Mouse (Mus musculus) small intestine, adult 2 months (tissue): ENCODE results near the gene Qsox1. TPM values are rescaled to one million over a fixed set of nuclear protein-coding genes. Genes with fewer than 3 reads are reported as not detected.

Experiments
- H3K27ac ChIP-seq: fragments of 200-500 bp; 2 replicates; pipeline ENCODE4 v1.5.1; 2012; ENCODE audit warnings: low read depth, low read length, control low read depth, inconsistent platforms; ENCODE audit not compliant: insufficient read depth
- H3K27me3 ChIP-seq: fragments of 200-500 bp; 2 replicates; pipeline ENCODE4 v1.6.1; 2012; ENCODE audit warnings: mild to moderate bottlenecking, moderate library complexity, low read length, inconsistent platforms; ENCODE audit not compliant: control insufficient read depth, insufficient read depth
- H3K36me3 ChIP-seq: fragments of 200-500 bp; 2 replicates; pipeline ENCODE4 v1.6.1; 2012; ENCODE audit warnings: mild to moderate bottlenecking, low read length, control low read depth, inconsistent platforms; ENCODE audit not compliant: control insufficient read depth, insufficient read depth
- H3K4me1 ChIP-seq: fragments of 200-500 bp; 2 replicates; pipeline ENCODE4 v1.6.1; 2012; ENCODE audit warnings: low read length, inconsistent platforms, mixed read lengths; ENCODE audit not compliant: control insufficient read depth, insufficient read depth, insufficient read length
- H3K4me3 ChIP-seq: fragments of 200-500 bp; 2 replicates; pipeline ENCODE4 v1.5.1; 2012; ENCODE audit warnings: low read depth, mild to moderate bottlenecking, control low read depth, inconsistent platforms, low read length, moderate library complexity
- CTCF ChIP-seq: fragments of 200-500 bp; IDR thresholded peaks from 2 replicates; pipeline ENCODE4 v1.5.1; 2012; ENCODE audit warnings: low read depth, mild to moderate bottlenecking, control low read depth, inconsistent platforms, low read length, moderate library complexity, mixed read lengths; ENCODE audit not compliant: insufficient replicate concordance, insufficient read length; ENCODE audit errors: extremely low read depth
- POLR2A ChIP-seq: fragments of 200-500 bp; IDR thresholded peaks from 2 replicates; pipeline ENCODE4 v1.6.1; 2012; ENCODE audit warnings: low read depth, mild to moderate bottlenecking, control low read depth, inconsistent platforms, low read length, moderate library complexity
- WGBS: fragments of 180-500 bp; shearing (Covaris S2); methylation state at CpG from one replicate; pipeline ENCODE4 v1.1.7; 2018; 5-methylcytosine and 5-hydroxymethylcytosine counted together
- polyA plus RNA-seq: library from polyadenylated mRNA; depleted of rRNA; stranded (reverse); fragments of >200 nt; gene quantifications from 2 replicates; pipeline ENCODE4 v1.2.3, GENCODE M21; 2012; rRNA removed

Qsox1 gene
- polyA plus RNA-seq, 1 experiment: 77.8 TPM

DNA sequence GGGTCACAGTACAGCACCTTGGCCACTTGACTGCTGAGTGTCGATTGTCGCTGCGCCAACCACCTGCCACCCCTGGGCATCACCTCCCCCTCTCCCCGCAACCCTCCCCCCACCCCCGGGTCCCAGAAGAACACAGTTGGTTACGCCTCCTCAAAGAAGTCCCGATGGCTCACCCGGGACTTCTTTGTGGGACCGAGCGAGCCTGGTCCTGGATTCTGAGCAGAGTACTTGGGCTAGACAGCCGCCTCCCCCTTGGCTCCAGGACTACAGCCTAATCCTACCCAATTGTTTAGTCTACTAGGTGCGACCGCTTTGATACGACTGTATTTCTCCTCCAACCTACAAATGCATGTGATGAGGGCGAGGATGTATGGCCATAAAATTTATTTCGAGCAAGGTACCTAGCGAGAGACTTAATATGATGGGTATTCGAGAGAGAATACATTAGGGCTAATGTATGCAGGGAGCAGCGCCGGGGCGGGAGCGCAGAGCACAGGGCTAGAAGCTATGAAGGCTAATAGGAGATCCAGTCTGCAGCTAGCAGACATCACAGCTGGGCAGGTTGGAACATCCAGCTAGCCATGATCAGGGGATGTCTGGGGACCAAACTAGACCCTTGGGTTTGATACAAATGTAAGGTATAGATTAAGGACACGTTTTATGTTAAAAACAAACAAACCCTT is 83.4 kb downstream of the Qsox1 start:
- TF ChIP-seq POLR2A (no peak), CTCF (no peak)
- Histone ChIP-seq H3K4me1 (no peaks in the 10 kb centered on the region), H3K27me3 (peaks cover 44% of the 10 kb centered on the region), H3K4me3 (no peak overlapping the region), H3K36me3 (no peaks in the 10 kb centered on the region), H3K27ac (no peak overlapping the region)
- WGBS: 6% methylated on average over 23 of the region's 23 CpGs

DNA sequence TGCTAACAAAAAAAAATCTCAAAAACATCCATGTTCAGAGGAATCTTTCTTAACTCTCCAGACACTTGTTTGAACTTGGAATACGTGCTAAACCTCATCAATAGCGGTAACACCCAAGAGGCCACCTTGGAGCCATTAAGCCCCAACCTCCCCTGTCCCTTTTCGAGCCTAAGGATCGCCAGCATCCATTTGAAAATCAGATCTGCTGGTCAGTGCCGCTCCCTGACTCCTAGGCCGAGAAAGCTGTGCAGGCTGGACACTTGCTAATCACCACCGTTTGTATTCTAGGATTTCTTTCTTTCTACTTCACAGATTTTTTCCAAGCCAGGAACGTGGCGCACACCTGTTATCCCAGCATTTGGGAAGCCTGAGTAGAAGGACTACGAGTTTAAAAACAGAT is 84.9 kb downstream of the Qsox1 start:
- Histone ChIP-seq H3K36me3 (no peaks in the 10 kb centered on the region), H3K4me3 (no peak overlapping the region), H3K27me3 (peaks cover 35% of the 10 kb centered on the region), H3K27ac (no peak overlapping the region), H3K4me1 (no peaks in the 10 kb centered on the region)
- TF ChIP-seq CTCF: no peak
- TF ChIP-seq POLR2A: no peak
- WGBS: 40% methylated on average over 10 of the region's 10 CpGs

Other genes starting within 250 kb of the Qsox1 start
- not detected in 2 replicates for gene Lhx4, start 61.2 kb downstream of the Qsox1 start, polyA plus RNA-seq
- 2.9 and 5.8 TPM in 2 replicates for gene Cep350, start 160.4 kb upstream of the Qsox1 start, polyA plus RNA-seq
- gene Tor1aip2, start 222.5 kb upstream of the Qsox1 start, polyA plus RNA-seq: 48.6 and 104 TPM in 2 replicates
- gene Tor1aip1, start 223.6 kb upstream of the Qsox1 start, polyA plus RNA-seq: 7.5 and 11.9 TPM in 2 replicates